Mouse (Mus musculus) liver, postnatal 0 days (tissue): ENCODE data around the gene Cbx4.

Source experiments
- CTCF ChIP-seq: sonication (generic); IDR thresholded peaks from 2 replicates; pipeline ENCODE4 v1.5.1; 2016; ENCODE audit warnings: antibody characterized with exemption, low read depth
- EP300 ChIP-seq: IDR thresholded peaks from 2 replicates; pipeline ENCODE4 v1.6.1; 2016; ENCODE audit warnings: antibody characterized with exemption, low read depth, mild to moderate bottlenecking

DNA sequence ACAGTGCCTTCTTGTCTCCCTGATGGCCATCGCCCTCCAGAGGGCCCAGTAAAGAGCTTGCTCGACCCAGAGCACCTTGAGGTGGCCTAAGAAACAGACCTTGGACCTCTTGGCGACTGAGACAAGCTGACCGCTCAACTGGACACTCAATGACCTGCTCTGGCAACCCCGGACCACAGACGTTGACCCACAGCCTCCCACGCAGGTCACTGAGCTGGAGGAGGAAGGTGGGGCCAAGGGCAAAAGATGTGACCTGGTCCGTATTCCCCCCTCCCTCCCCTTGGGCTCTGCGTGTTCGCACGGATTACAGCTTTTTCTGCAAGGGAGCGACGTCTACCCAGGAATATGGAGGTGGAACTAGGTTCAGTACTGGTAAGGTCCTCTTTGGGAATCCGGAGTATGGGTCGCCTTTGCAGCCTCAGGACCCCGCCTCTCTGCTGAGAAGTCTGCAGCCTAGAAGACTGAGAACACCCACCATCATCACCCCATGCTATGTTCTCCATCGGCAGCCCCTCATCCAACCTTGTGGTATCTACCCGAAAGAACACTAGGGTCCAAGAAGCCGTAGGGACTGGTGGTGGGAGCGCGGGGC is 50.8 kb downstream of the Cbx4 start:
- no peak for TF ChIP-seq CTCF
- no peak for TF ChIP-seq EP300
